In the genomic region with DNA sequence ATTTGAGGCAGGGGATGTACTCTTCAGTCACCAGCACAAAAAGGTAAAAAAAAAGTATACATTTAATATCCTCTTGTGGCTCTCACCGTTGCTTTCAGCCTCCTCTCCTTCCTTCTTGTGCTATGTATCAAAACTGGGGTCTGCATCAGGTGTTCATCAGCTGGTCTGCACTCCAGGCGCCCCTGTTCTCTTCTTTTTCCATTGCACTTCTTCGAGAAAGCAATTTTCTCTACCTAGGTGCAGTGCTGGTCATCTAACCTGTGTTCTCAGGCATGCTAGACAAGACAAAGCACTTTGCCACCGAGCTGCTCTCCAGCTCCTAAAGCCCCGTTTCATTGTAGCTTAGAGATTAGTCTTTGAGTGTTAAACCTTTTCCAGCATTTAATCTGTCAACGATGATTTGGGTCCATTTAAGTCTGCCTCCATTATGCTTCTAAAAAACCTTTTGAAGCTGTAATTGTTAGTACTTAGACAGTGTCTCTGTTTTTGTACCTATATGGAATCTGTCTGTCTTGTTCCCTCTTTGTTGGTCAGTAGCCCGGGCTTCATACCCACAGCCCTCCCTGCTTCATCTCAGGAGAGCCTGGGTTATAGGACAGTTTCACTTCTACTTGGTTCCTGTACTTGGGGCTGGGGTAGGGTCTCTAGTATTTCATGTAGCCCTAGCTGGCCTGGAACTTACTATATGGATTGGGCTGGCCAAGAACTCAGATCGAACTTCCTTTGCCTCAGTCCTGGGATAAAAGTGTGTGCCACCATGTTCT, we compare ENCODE assay signal across 8 mouse cellular contexts. TPM values are rescaled to one million over a fixed set of nuclear protein-coding genes. Genes with fewer than 3 reads are reported as not detected.
DNase-seq lines count a peak whose midpoint lies in the region; ATAC-seq and TF ChIP-seq lines count a peak whose summit lies in the region.

No protein-coding gene starts in this region.

- ATAC-seq in kidney, postnatal 0 days (replicated peaks; ENCODE audit: low FRiP score, low read depth): no peak
- no peak for ATAC-seq in intestine, embryonic 16.5 days
- ATAC-seq in neural tube, embryonic 15.5 days (ENCODE audit: low FRiP score): no peak

- peak overlapping the region; percentile 96 for H3K9ac ChIP-seq in kidney, postnatal 0 days (ENCODE audit: low read depth, low read length)
- H3K9ac ChIP-seq in intestine, embryonic 16.5 days (ENCODE audit: low read depth, low read length): peak overlapping the region; percentile 92
- H3K9ac ChIP-seq in neural tube, embryonic 15.5 days (replicated peaks): 0 out of 2 replicates have a peak overlapping the region, but pooled peaks have one; percentile 28

- H3K4me3 ChIP-seq in kidney, postnatal 0 days (replicated peaks; ENCODE audit: low read depth, low read length): peak overlapping the region; percentile 81
- H3K4me3 ChIP-seq in intestine, embryonic 16.5 days (ENCODE audit: low read length): peak overlapping the region; percentile 81
- H3K4me3 ChIP-seq in neural tube, embryonic 15.5 days (replicated peaks): peak overlapping the region; percentile 68

- 26% methylated on average over 8 of the region's 8 CpGs for WGBS in kidney, postnatal 0 days
- 37% methylated on average over 8 of the region's 8 CpGs for WGBS in intestine, embryonic 16.5 days
- WGBS in neural tube, embryonic 15.5 days: 45% methylated on average over 8 of the region's 8 CpGs

- peak overlapping the region; percentile 100 for H3K27ac ChIP-seq in kidney, postnatal 0 days
- H3K27ac ChIP-seq in intestine, embryonic 16.5 days (ENCODE audit: low read length): 0 out of 2 replicates have a peak overlapping the region, but pooled peaks have one; percentile 16
- H3K27ac ChIP-seq in neural tube, embryonic 15.5 days (replicated peaks): no peak overlapping the region

- no peaks in the 10 kb centered on the region for H3K36me3 ChIP-seq in kidney, postnatal 0 days (ENCODE audit: insufficient read depth, low read length)
- H3K36me3 ChIP-seq in intestine, embryonic 16.5 days (ENCODE audit: control insufficient read depth, insufficient read depth, low read length): no peaks in the 10 kb centered on the region
- no peaks in the 10 kb centered on the region for H3K36me3 ChIP-seq in neural tube, embryonic 15.5 days

- no peaks in the 10 kb centered on the region for H3K9me3 ChIP-seq in kidney, postnatal 0 days (replicated peaks; ENCODE audit: low read length)
- H3K9me3 ChIP-seq in intestine, embryonic 16.5 days (ENCODE audit: control insufficient read depth, low read length): no peaks in the 10 kb centered on the region
- H3K9me3 ChIP-seq in neural tube, embryonic 15.5 days (replicated peaks): no peaks in the 10 kb centered on the region

- H3K4me1 ChIP-seq in kidney, postnatal 0 days (replicated peaks; ENCODE audit: insufficient read depth, low read length): peaks cover 22% of the 10 kb centered on the region; the same call in 1 of the 2 replicates
- H3K4me1 ChIP-seq in intestine, embryonic 16.5 days (ENCODE audit: control insufficient read depth, insufficient read depth, low read length): peaks cover 11% of the 10 kb centered on the region
- peaks cover 30% of the 10 kb centered on the region for H3K4me1 ChIP-seq in neural tube, embryonic 15.5 days

- H3K4me2 ChIP-seq in kidney, postnatal 0 days (ENCODE audit: low read length): peak overlapping the region; percentile 78
- peak overlapping the region; percentile 83 for H3K4me2 ChIP-seq in intestine, embryonic 16.5 days (ENCODE audit: low read depth, low read length)
- H3K4me2 ChIP-seq in neural tube, embryonic 15.5 days: peak overlapping the region; percentile 63

- no peaks in the 10 kb centered on the region for H3K27me3 ChIP-seq in kidney, postnatal 0 days (ENCODE audit: insufficient read depth, low read length)
- no peaks in the 10 kb centered on the region for H3K27me3 ChIP-seq in intestine, embryonic 16.5 days (replicated peaks; ENCODE audit: control insufficient read depth, insufficient read depth, low read length)
- no peaks in the 10 kb centered on the region for H3K27me3 ChIP-seq in neural tube, embryonic 15.5 days (replicated peaks)

- no peak for TF ChIP-seq CTCF in kidney, postnatal 0 days (IDR thresholded peaks at IDR 0.05; ENCODE audit: low read depth)

- no peak for DNase-seq in kidney, postnatal 0 days (ENCODE audit: low spot score)
- DNase-seq in kidney, postnatal 14 days: no peak
- DNase-seq in c-Kit-positive CD71-positive TER-119-positive erythroid progenitor cells, embryonic 14.5 days (ENCODE audit: low spot score): peak; percentile 28
- DNase-seq in frontal cortex, postnatal 14 days (ENCODE audit: low spot score in 2 of 2): no peak
- DNase-seq in urinary bladder, postnatal 10 days (ENCODE audit: low spot score): no peak
- DNase-seq in urinary bladder, postnatal 36 days (ENCODE audit: low spot score in 2 of 2): no peak

RNA-seq across cellular contexts. Expression of a gene that starts 1.7 kb away (rescaled TPM):
- polyA plus RNA-seq in kidney, postnatal 0 days (2015; fragmentation: Nextera tagmentation; extraction: Ambion mirVana): 21.4 and 22.0 TPM in 2 replicates
- 13.2 and 14.3 TPM in 2 replicates for polyA plus RNA-seq in intestine, embryonic 16.5 days (2015; fragmentation: Nextera tagmentation; extraction: Ambion mirVana)
- 8.0 and 15.4 TPM in 2 replicates for polyA plus RNA-seq in neural tube, embryonic 15.5 days (2015; fragmentation: Nextera tagmentation; extraction: Ambion mirVana)

RNA-seq across cellular contexts. Expression of a gene that starts 46.3 kb away (rescaled TPM):
- 9.1 and 10.1 TPM in 2 replicates for polyA plus RNA-seq in kidney, postnatal 0 days (2015; fragmentation: Nextera tagmentation; extraction: Ambion mirVana)
- polyA plus RNA-seq in intestine, embryonic 16.5 days (2015; fragmentation: Nextera tagmentation; extraction: Ambion mirVana): 2.5 and 2.9 TPM in 2 replicates
- 2.0 and 3.0 TPM in 2 replicates for polyA plus RNA-seq in neural tube, embryonic 15.5 days (2015; fragmentation: Nextera tagmentation; extraction: Ambion mirVana)

RNA-seq across cellular contexts. Expression of a gene that starts 58.8 kb away (rescaled TPM):
- 25.1 and 27.3 TPM in 2 replicates for polyA plus RNA-seq in kidney, postnatal 0 days (2015; fragmentation: Nextera tagmentation; extraction: Ambion mirVana)
- polyA plus RNA-seq in intestine, embryonic 16.5 days (2015; fragmentation: Nextera tagmentation; extraction: Ambion mirVana): 8.7 and 10.1 TPM in 2 replicates
- polyA plus RNA-seq in neural tube, embryonic 15.5 days (2015; fragmentation: Nextera tagmentation; extraction: Ambion mirVana): 7.8 TPM in 2 replicates

Comparison
In these comparisons a context has a peak if more than half of its experiments do, and no peak if none do; other contexts are left out.
1. H3K9ac ChIP-seq: peak in every context shown above with its lines; median percentile 96 in kidney, postnatal 0 days; 92 in intestine, embryonic 16.5 days; 28 in neural tube, embryonic 15.5 days.